Mouse (Mus musculus): ENCODE data around the gene Btbd11. TPM values are rescaled to one million over a fixed set of nuclear protein-coding genes. Genes with fewer than 3 reads are reported as not detected.

The Btbd11 gene
- polyA plus RNA-seq, 1 experiment from 2014 or later: 8.4 TPM

- Histone ChIP-seq H3K9me3 (no peaks in the 10 kb centered on the region), H3K27me3 (ENCODE audit: insufficient read depth, poor library complexity, severe bottlenecking) (peaks cover 25% of the 10 kb centered on the region), H3K4me1 (replicated peaks) (peaks cover 2% of the 10 kb centered on the region; the same call in 1 of the 2 replicates), H3K27ac (no peak overlapping the region), H3K36me3 (no peaks in the 10 kb centered on the region), H3K4me3 (no peak overlapping the region)
- 90% methylated on average over 3 of the region's 3 CpGs for WGBS
- no peak for DNase-seq (ENCODE audit: low spot score)
Observed at GRCm38 (mm10) chr10:85445891-85446290, 59.3 kb downstream of the Btbd11 start.

- WGBS: 84% methylated on average over 1 of the region's 1 CpGs
- peaks cover 10% of the 10 kb centered on the region; the same call in 1 of the 2 replicates for H3K4me1 ChIP-seq (replicated peaks)
- H3K9me3 ChIP-seq: no peaks in the 10 kb centered on the region
- no peak for DNase-seq (ENCODE audit: low spot score)
- H3K4me3 ChIP-seq: no peak overlapping the region
- H3K27me3 ChIP-seq (ENCODE audit: insufficient read depth, poor library complexity, severe bottlenecking): peaks cover 25% of the 10 kb centered on the region
- H3K27ac ChIP-seq: no peak overlapping the region
- no peaks in the 10 kb centered on the region for H3K36me3 ChIP-seq
Observed at GRCm38 (mm10) chr10:85446700-85447099, 60.1 kb downstream of the Btbd11 start.

- Histone ChIP-seq H3K4me1 (replicated peaks) (peaks cover 13% of the 10 kb centered on the region; the same call in 1 of the 2 replicates), H3K27me3 (ENCODE audit: insufficient read depth, poor library complexity, severe bottlenecking) (peaks cover 29% of the 10 kb centered on the region), H3K36me3 (no peaks in the 10 kb centered on the region), H3K27ac (no peak overlapping the region), H3K9me3 (no peaks in the 10 kb centered on the region), H3K4me3 (no peak overlapping the region)
- no peak for DNase-seq (ENCODE audit: low spot score)
- 81% methylated on average over 2 of the region's 2 CpGs for WGBS
Observed at GRCm38 (mm10) chr10:85447869-85448268, 61.3 kb downstream of the Btbd11 start.

GRCm38 (mm10) chr10:85451629-85452368 lies 65.2 kb downstream of the Btbd11 start:
- no peaks in the 10 kb centered on the region for H3K36me3 ChIP-seq

GRCm38 (mm10) chr10:85453221-85453775 lies 66.7 kb downstream of the Btbd11 start:
- Histone ChIP-seq H3K27ac (no peak overlapping the region), H3K36me3 (no peaks in the 10 kb centered on the region), H3K4me3 (no peak overlapping the region), H3K9me3 (no peaks in the 10 kb centered on the region), H3K4me1 (replicated peaks) (peaks cover 21% of the 10 kb centered on the region; the same call in 1 of the 2 replicates), H3K27me3 (ENCODE audit: insufficient read depth, poor library complexity, severe bottlenecking) (peaks cover 59% of the 10 kb centered on the region)
- 92% methylated on average over 2 of the region's 2 CpGs for WGBS
- no peak for DNase-seq (ENCODE audit: low spot score)

More at GRCm38 (mm10) chr10:85451629-85452368, 65.2 kb downstream of the Btbd11 start:
- DNase-seq (ENCODE audit: low spot score): no peak
- Histone ChIP-seq H3K9me3 (no peaks in the 10 kb centered on the region), H3K4me3 (no peak overlapping the region), H3K27ac (no peak overlapping the region), H3K4me1 (replicated peaks) (peaks cover 21% of the 10 kb centered on the region; the same call in 1 of the 2 replicates), H3K27me3 (ENCODE audit: insufficient read depth, poor library complexity, severe bottlenecking) (peaks cover 53% of the 10 kb centered on the region)
- WGBS: 58% methylated on average over 8 of the region's 8 CpGs

- 55% methylated on average over 4 of the region's 4 CpGs for WGBS
- no peaks in the 10 kb centered on the region for H3K9me3 ChIP-seq
- no peak for DNase-seq (ENCODE audit: low spot score)
- no peaks in the 10 kb centered on the region for H3K36me3 ChIP-seq
- H3K27me3 ChIP-seq (ENCODE audit: insufficient read depth, poor library complexity, severe bottlenecking): peaks cover 37% of the 10 kb centered on the region
- no peak overlapping the region for H3K4me3 ChIP-seq
- H3K4me1 ChIP-seq (replicated peaks): peaks cover 23% of the 10 kb centered on the region
- H3K27ac ChIP-seq: no peak overlapping the region
Observed at GRCm38 (mm10) chr10:85455985-85456384, 69.4 kb downstream of the Btbd11 start.

- peak; percentile 50 for DNase-seq (ENCODE audit: low spot score)
- H3K27me3 ChIP-seq (ENCODE audit: insufficient read depth, poor library complexity, severe bottlenecking): peaks cover 23% of the 10 kb centered on the region
- H3K9me3 ChIP-seq: no peaks in the 10 kb centered on the region
- 50% methylated on average over 17 of the region's 17 CpGs for WGBS
- peaks cover 16% of the 10 kb centered on the region for H3K4me1 ChIP-seq (replicated peaks)
- no peaks in the 10 kb centered on the region for H3K36me3 ChIP-seq
- H3K4me3 ChIP-seq: no peak overlapping the region
- no peak overlapping the region for H3K27ac ChIP-seq
Observed at GRCm38 (mm10) chr10:85458744-85459344, 72.2 kb downstream of the Btbd11 start.

- H3K27ac ChIP-seq: no peak overlapping the region
- H3K27me3 ChIP-seq (ENCODE audit: insufficient read depth, poor library complexity, severe bottlenecking): peaks cover 14% of the 10 kb centered on the region
- H3K9me3 ChIP-seq: no peaks in the 10 kb centered on the region
- H3K4me3 ChIP-seq: no peak overlapping the region
- 91% methylated on average over 10 of the region's 10 CpGs for WGBS
- peaks cover 29% of the 10 kb centered on the region for H3K4me1 ChIP-seq (replicated peaks)
- H3K36me3 ChIP-seq: no peaks in the 10 kb centered on the region
- no peak for DNase-seq (ENCODE audit: low spot score)
Observed at GRCm38 (mm10) chr10:85460736-85461135, 74.1 kb downstream of the Btbd11 start.

GRCm38 (mm10) chr10:85464152-85464551 lies 77.5 kb downstream of the Btbd11 start:
- Histone ChIP-seq H3K27me3 (ENCODE audit: insufficient read depth, poor library complexity, severe bottlenecking) (no peaks in the 10 kb centered on the region), H3K9me3 (no peaks in the 10 kb centered on the region), H3K36me3 (no peaks in the 10 kb centered on the region), H3K27ac (peak overlapping the region; percentile 8; the same call in 1 of the 2 replicates), H3K4me1 (replicated peaks) (peaks cover 38% of the 10 kb centered on the region), H3K4me3 (no peak overlapping the region)
- WGBS: 50% methylated on average over 6 of the region's 6 CpGs
- no peak for DNase-seq (ENCODE audit: low spot score)

GRCm38 (mm10) chr10:85465516-85466408 lies 79.1 kb downstream of the Btbd11 start:
- no peak for DNase-seq (ENCODE audit: low spot score)
- 85% methylated on average over 13 of the region's 13 CpGs for WGBS
- Histone ChIP-seq H3K27me3 (ENCODE audit: insufficient read depth, poor library complexity, severe bottlenecking) (no peaks in the 10 kb centered on the region), H3K9me3 (no peaks in the 10 kb centered on the region), H3K4me3 (no peak overlapping the region), H3K36me3 (no peaks in the 10 kb centered on the region), H3K4me1 (replicated peaks) (peaks cover 37% of the 10 kb centered on the region), H3K27ac (no peak overlapping the region)

- Histone ChIP-seq H3K4me1 (replicated peaks) (peaks cover 37% of the 10 kb centered on the region), H3K27ac (peak overlapping the region; percentile 29; the same call in 1 of the 2 replicates), H3K9me3 (no peaks in the 10 kb centered on the region), H3K36me3 (no peaks in the 10 kb centered on the region), H3K4me3 (no peak overlapping the region), H3K27me3 (ENCODE audit: insufficient read depth, poor library complexity, severe bottlenecking) (no peaks in the 10 kb centered on the region)
- WGBS: 57% methylated on average over 8 of the region's 8 CpGs
- no peak for DNase-seq (ENCODE audit: low spot score)
Observed at GRCm38 (mm10) chr10:85466409-85466761, 79.8 kb downstream of the Btbd11 start.

- Histone ChIP-seq H3K4me1 (replicated peaks) (peaks cover 37% of the 10 kb centered on the region), H3K27me3 (ENCODE audit: insufficient read depth, poor library complexity, severe bottlenecking) (no peaks in the 10 kb centered on the region), H3K36me3 (no peaks in the 10 kb centered on the region), H3K9me3 (no peaks in the 10 kb centered on the region), H3K27ac (no peak overlapping the region), H3K4me3 (no peak overlapping the region)
- no peak for DNase-seq (ENCODE audit: low spot score)
- WGBS: 70% methylated on average over 7 of the region's 7 CpGs
Observed at GRCm38 (mm10) chr10:85467393-85467792, 80.8 kb downstream of the Btbd11 start.
